ENCODE assay signal across 8 mouse cellular contexts in the genomic region with DNA sequence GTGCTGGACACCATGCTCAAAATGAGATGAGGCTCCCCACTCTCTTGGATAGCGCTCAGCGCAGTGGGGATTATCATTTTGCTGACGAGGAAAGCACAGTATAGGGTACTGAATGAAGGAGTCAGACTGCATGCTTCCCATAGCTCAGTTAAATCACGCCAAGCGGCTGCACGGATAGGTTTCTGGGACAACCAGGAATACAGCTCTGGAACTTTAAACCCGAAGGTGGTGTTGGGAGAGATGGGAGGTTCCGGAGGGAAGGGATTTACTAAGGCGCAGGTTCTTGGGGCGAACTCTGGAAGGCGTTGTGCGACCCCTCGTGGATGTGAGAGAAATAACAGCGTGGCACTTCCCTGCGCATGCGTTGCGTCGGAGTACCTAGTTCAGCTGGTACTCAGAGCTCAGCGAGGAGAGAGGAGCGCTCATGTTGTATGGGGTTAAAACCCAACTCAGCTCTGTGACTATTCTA. TPM values are rescaled to one million over a fixed set of nuclear protein-coding genes. Genes with fewer than 3 reads are reported as not detected.
DNase-seq lines count a peak whose midpoint lies in the region; ATAC-seq and TF ChIP-seq lines count a peak whose summit lies in the region.

No protein-coding gene starts in this region.

- peak; percentile 97 for DNase-seq in ES-CJ7 (ENCODE audit: low read depth, low spot score)
- DNase-seq in cerebellum, adult 11 months, result peak; percentile 94
- DNase-seq in heart, postnatal 25 days (ENCODE audit: low spot score), result peak; percentile 74
- peak; percentile 89 to 96 for DNase-seq in layer of hippocampus, adult 18-20 months (ENCODE audit: low spot score in 2 of 2)
- peak; percentile 88 for DNase-seq in lung, adult 2 months
- DNase-seq in thymus, adult 18-20 months, result peak; percentile 55 to 59

- H3K4me2 ChIP-seq in forebrain, embryonic 15.5 days (replicated peaks), result peak overlapping the region; percentile 49

- peak overlapping the region; percentile 36 for H3K9ac ChIP-seq in forebrain, embryonic 15.5 days (replicated peaks)

- peaks cover 15% of the 10 kb centered on the region for H3K4me1 ChIP-seq in forebrain, embryonic 15.5 days
- H3K4me1 ChIP-seq in lung, adult 2 months (ENCODE audit: control insufficient read depth, insufficient read depth, low read length), result no peaks in the 10 kb centered on the region

- TF ChIP-seq CTCF in lung, adult 2 months (IDR thresholded peaks at IDR 0.05; ENCODE audit: insufficient read depth, low read length), result peak; percentile 100

- 0 out of 2 replicates have a peak overlapping the region, but pooled peaks have one; percentile 54 for H3K27ac ChIP-seq in forebrain, embryonic 15.5 days (replicated peaks)

- H3K27me3 ChIP-seq in forebrain, embryonic 15.5 days, result no peaks in the 10 kb centered on the region

- intact Hi-C loops in heart, postnatal 25 days (cut with DNase I), result loop anchor here (1.0 to 2.0 kb wide), 2 partner anchors 41 to 148 kb away; no protein-coding TSS in a partner anchor

- WGBS in forebrain, embryonic 15.5 days, result 4% methylated on average over 20 of the region's 20 CpGs
- WGBS in lung, adult 2 months, result 8% methylated on average over 20 of the region's 20 CpGs

- H3K9me3 ChIP-seq in forebrain, embryonic 15.5 days, result no peaks in the 10 kb centered on the region

- no peaks in the 10 kb centered on the region for H3K36me3 ChIP-seq in forebrain, embryonic 15.5 days

- peak; percentile 77 for ATAC-seq in forebrain, embryonic 15.5 days (replicated peaks)
- ATAC-seq in neutrophil, adult 5-6 weeks (ENCODE audit: extremely low read depth, insufficient number of reproducible peaks, low FRiP score, poor library complexity, severe bottlenecking), result peak; percentile 81

- 0 out of 2 replicates have a peak, but pooled peaks have one; percentile 17 for TF ChIP-seq POLR2A in lung, adult 2 months (IDR thresholded peaks at IDR 0.05; ENCODE audit: borderline replicate concordance, extremely low read depth, low read depth, low read length)

- peak overlapping the region; percentile 30 for H3K4me3 ChIP-seq in forebrain, embryonic 15.5 days
- peak overlapping the region; percentile 2 for H3K4me3 ChIP-seq in lung, adult 2 months (replicated peaks; ENCODE audit: extremely low read depth, low read depth, low read length)

RNA-seq across cellular contexts. Expression of gene Gm21885, which starts 4.8 kb away (rescaled TPM):
- 0.45 TPM in 1 of 2 replicates, not detected in the other for polyA plus RNA-seq in forebrain, embryonic 15.5 days (2015; fragmentation: Nextera tagmentation; extraction: Ambion mirVana)
- not detected for total RNA-seq in heart, postnatal 25 days (2021)
- not detected for total RNA-seq in layer of hippocampus, adult 18-20 months (2021)
- not detected in 2 replicates for polyA plus RNA-seq in lung, adult 2 months (2012; rRNA removed)
- total RNA-seq in neutrophil, adult 5-6 weeks (2017), result 2.2 TPM in 1 of 2 replicates, not detected in the other

RNA-seq across cellular contexts. Expression of gene Wfikkn2, which starts 31.1 kb away (rescaled TPM):
- 3.7 and 7.9 TPM in 2 replicates for polyA plus RNA-seq in forebrain, embryonic 15.5 days (2015; fragmentation: Nextera tagmentation; extraction: Ambion mirVana)
- total RNA-seq in heart, postnatal 25 days (2021), result 1 to 10 TPM; 2.3 to 3.1 TPM
- under 1 TPM; 0.68 to 0.77 TPM for total RNA-seq in layer of hippocampus, adult 18-20 months (2021)
- 1.4 and 1.7 TPM in 2 replicates for polyA plus RNA-seq in lung, adult 2 months (2012; rRNA removed)
- 0.61 and 0.70 TPM in 2 replicates for total RNA-seq in neutrophil, adult 5-6 weeks (2017)

RNA-seq across cellular contexts. Expression of gene Luc7l3, which starts 44.9 kb away (rescaled TPM):
- polyA plus RNA-seq in forebrain, embryonic 15.5 days (2015; fragmentation: Nextera tagmentation; extraction: Ambion mirVana), result 153 and 156 TPM in 2 replicates
- total RNA-seq in heart, postnatal 25 days (2021), result 10 to 100 TPM; 31.4 to 37.7 TPM
- 100 to 1,000 TPM; 110 to 118 TPM for total RNA-seq in layer of hippocampus, adult 18-20 months (2021)
- 10.0 and 16.1 TPM in 2 replicates for polyA plus RNA-seq in lung, adult 2 months (2012; rRNA removed)
- total RNA-seq in neutrophil, adult 5-6 weeks (2017), result 241 and 265 TPM in 2 replicates

RNA-seq across cellular contexts. Expression of gene Ankrd40, which starts 50.9 kb away (rescaled TPM):
- polyA plus RNA-seq in forebrain, embryonic 15.5 days (2015; fragmentation: Nextera tagmentation; extraction: Ambion mirVana), result 15.9 and 17.2 TPM in 2 replicates
- total RNA-seq in heart, postnatal 25 days (2021), result 100 to 1,000 TPM; 263 to 280 TPM
- 100 to 1,000 TPM; 116 to 121 TPM for total RNA-seq in layer of hippocampus, adult 18-20 months (2021)
- polyA plus RNA-seq in lung, adult 2 months (2012; rRNA removed), result 193 and 235 TPM in 2 replicates
- 68.3 and 73.1 TPM in 2 replicates for total RNA-seq in neutrophil, adult 5-6 weeks (2017)

Comparison
In these comparisons a context has a peak if more than half of its experiments do, and no peak if none do; other contexts are left out.
1. Peak in every context shown above with its lines: DNase-seq, ATAC-seq, H3K4me3 ChIP-seq and H3K27ac ChIP-seq.